Mouse (Mus musculus) mouse embryonic stem cell (cell line): ENCODE data around the gene Nnat.
"Not testable (repeated sequence)": the region's sequence is repeated elsewhere in the genome, so short reads cannot be mapped to it uniquely, and the experiment has no call there.

Source experiments
- in situ Hi-C, 2 experiments: fragments of 300-500 bp; cut with MboI; formaldehyde crosslinking; loops; 1 replicate in 1 of 2; 3 replicates in 1 of 2; pipeline ENCODE4 v1.14.3; 2019 to 2020; ENCODE audit warnings: low sequenced_read_pairs in 2 of 2, low pct_unique_long_range_greater_than_20kb in 1 of 2, mixed read lengths in 1 of 2; ENCODE audit not compliant: unreplicated experiment in 1 of 2

The Nnat gene

GRCm38 (mm10) chr2:157571224-157571832 is 11.4 kb downstream of the Nnat start, which contains the start of gene Blcap:
Blcap (minus strand) TSS chr2:157571274.
- in situ Hi-C loops = loop anchor here (5.0 to 10.0 kb wide), 2 partner anchors 227 to 229 kb away; partner anchors contain the start of gene Ghrh (in 1 of the 2)

DNA sequence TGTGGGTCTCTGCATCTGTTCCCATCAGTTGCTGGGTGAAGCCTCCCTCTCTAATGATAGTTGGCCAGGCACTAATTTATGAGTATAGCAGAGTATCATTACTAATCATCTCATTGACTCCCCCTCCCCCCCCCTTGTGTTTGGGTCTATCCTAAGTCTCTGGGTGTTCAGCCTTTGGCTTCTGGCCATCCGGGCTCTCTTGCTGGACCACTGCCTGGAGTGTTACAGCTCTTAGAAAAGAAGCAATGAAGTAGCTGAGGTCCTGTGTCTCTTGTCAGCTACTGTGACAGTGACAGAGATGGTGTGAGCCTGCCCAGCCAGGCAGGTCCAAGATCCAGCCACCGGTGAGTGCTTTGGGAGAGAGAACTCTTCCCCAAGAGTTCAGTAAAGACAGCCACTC is 12.9 kb downstream of the Nnat start:
- in situ Hi-C loops = loop anchor here (5.0 to 10.0 kb wide), 2 partner anchors 228 to 230 kb away; partner anchors contain the start of gene Ghrh (in 1 of the 2)

DNA sequence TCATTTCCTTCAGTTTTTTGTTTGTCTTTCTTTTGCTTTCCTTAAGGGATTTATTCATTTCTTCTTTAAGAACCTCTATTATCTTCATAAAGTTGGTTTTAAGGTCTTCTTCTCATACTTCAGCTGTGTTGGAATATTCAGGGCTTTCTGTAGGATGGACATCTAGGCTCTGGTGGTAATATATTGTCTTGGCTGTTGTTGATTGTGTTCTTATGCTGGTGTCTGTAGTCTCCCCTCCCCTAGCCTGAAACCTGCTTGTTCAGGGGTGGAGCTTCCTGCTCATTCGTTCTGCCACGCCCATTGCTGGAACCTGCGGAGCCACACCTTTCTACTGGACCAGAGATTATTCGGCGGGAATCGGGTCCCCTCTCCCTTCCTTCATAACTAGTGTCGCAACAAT is 25.5 kb downstream of the Nnat start:
- in situ Hi-C loops = not testable (repeated sequence)

- in situ Hi-C loops = no loop called here
Observed at GRCm38 (mm10) chr2:157596876-157597566, 37.1 kb downstream of the Nnat start.

DNA sequence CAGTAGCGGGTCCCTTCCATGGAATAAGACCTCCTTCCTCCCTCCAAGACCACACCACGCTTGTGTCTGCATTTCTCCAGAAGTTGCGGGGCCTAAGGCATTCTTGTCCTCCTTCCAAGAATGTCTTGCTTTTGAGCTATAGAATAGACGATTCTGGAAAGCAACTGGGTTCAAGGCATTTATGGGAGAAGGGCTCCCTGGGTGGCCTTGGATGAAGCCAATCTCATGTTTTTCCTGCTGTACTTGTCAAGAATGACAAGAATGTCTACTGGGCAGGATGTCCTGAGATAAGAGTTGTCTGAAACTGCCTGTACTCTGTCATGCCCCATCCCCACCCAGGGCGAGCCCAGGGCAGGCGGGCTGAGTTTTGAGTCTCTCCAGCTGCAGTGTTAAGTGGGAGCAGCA is 41.6 kb downstream of the Nnat start:
- in situ Hi-C loops = loop anchor here in 1 of 2 experiments (25.0 kb wide), 1 partner anchor 336 kb away; no protein-coding TSS in a partner anchor

GRCm38 (mm10) chr2:157605025-157605675 is 45.3 kb downstream of the Nnat start:
- in situ Hi-C loops = loop anchor here in 1 of 2 experiments (25.0 kb wide), 1 partner anchor 332 kb away; no protein-coding TSS in a partner anchor

DNA sequence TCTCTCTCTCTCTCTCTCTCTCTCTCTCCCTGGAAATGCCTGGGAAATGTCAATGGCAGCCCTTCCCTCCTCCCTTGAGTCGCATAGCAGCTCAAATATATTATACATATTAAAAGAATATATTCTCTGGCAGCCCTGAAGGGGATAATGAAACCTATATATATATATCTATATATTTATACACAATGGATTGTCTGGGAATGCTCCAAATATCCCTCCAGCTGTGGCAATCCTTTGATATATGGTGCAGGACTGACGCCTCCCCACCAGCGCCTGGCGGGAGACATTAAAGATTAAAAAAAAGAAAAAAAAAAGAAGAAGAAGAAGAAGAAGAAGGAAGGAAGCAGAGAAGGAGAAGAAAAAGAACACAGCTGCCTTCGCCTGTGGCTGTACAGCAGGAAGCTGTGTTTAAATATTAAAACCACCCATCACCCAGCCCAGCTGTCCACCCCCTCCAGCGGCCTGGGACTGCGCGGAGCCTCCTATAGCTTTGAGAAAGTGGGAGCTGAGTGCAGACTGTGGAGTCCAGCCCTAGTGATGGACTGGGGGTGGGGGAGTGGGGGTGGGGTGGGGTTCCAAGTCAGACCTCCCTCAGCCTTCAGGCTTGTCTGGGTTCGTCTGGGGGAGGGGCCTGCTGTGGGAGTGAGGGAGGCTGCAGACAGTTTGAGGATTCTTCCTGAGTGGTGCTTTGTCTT is 47.8 kb downstream of the Nnat start:
- in situ Hi-C loops = loop anchor here in 1 of 2 experiments (25.0 kb wide), 1 partner anchor 330 kb away; no protein-coding TSS in a partner anchor

GRCm38 (mm10) chr2:157611735-157612134 is 51.9 kb downstream of the Nnat start:
- in situ Hi-C loops = loop anchor here in 1 of 2 experiments (10.0 to 25.0 kb wide), 2 partner anchors 113 to 326 kb away; no protein-coding TSS in a partner anchor
